Mouse (Mus musculus): ENCODE data around the gene Rcsd1.

DNA sequence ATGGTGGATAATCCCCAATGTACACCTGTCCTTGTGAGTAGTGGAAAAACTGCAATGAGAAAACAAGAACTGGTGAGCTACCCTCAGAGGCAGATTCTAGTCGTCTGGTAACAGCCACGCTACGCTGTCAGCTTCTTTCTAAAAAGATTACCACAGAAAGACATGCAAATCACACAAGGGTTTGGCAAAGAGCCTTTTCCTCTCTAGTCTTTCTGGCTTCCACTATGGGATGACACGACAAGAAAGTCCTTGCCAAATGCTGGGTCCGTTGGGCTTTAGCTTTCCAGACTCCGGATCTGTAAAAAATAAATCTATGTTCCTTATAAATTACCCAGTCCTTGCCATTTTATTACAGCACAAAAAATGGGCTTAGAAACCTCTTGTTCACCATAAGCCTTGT, 103.8 kb downstream of the Rcsd1 start:
- TF ChIP-seq CTCF (IDR thresholded peaks at IDR 0.05; ENCODE audit: extremely low read depth, insufficient read depth, low read length) (no peak), POLR2A (IDR thresholded peaks at IDR 0.05; ENCODE audit: extremely low read depth, insufficient read depth, low read length) (no peak)
